Mouse (Mus musculus) CH12.LX (cell line): ENCODE data around the gene Fau.

Experiments
- CHD1 ChIP-seq: IDR thresholded peaks from 2 replicates; pipeline ENCODE4 v1.6.1; 2012; ENCODE audit warnings: low read depth, low read length, improper control_type of control experiment, inconsistent platforms
- CHD2 ChIP-seq: IDR thresholded peaks from 2 replicates; pipeline ENCODE4 v1.6.1; 2011; ENCODE audit warnings: low read length, improper control_type of control experiment
- CTCF ChIP-seq, 2 experiments: IDR thresholded peaks in 1 of 2; conservative IDR thresholded peaks in 1 of 2; 2 replicates each; pipeline ENCODE4 v1.5.1; 2011 to 2012; ENCODE audit warnings: low read depth in 2 of 2, low read length in 2 of 2, improper control_type of control experiment in 1 of 2, inconsistent platforms in 1 of 2, mild to moderate bottlenecking in 1 of 2, moderate library complexity in 1 of 2
- JUND ChIP-seq: conservative IDR thresholded peaks from 2 replicates; pipeline ENCODE4 v1.6.1; 2011; ENCODE audit warnings: low read depth, low read length, improper control_type of control experiment
- MAX ChIP-seq: IDR thresholded peaks from 2 replicates; pipeline ENCODE4 v1.6.1; 2011; ENCODE audit warnings: low read length, improper control_type of control experiment
- MEF2A ChIP-seq: IDR thresholded peaks from 2 replicates; pipeline ENCODE4 v1.6.1; 2014; ENCODE audit warnings: low read depth, mild to moderate bottlenecking, inconsistent platforms, low read length, improper control_type of control experiment, borderline replicate concordance
- POLR2A ChIP-seq: IDR thresholded peaks from 2 replicates; pipeline ENCODE4 v1.6.1; 2011; ENCODE audit warnings: low read depth, mild to moderate bottlenecking, improper control_type of control experiment, low read length
- USF1 ChIP-seq: IDR thresholded peaks from 2 replicates; pipeline ENCODE4 v1.6.1; 2014; ENCODE audit warnings: low read depth, mild to moderate bottlenecking, inconsistent platforms, low read length, improper control_type of control experiment
- ZC3H11A ChIP-seq: IDR thresholded peaks from 2 replicates; pipeline ENCODE4 v1.6.1; 2012; ENCODE audit warnings: low read depth, mild to moderate bottlenecking, inconsistent platforms, low read length, improper control_type of control experiment
- ZMIZ1 ChIP-seq: IDR thresholded peaks from 2 replicates; pipeline ENCODE4 v1.6.1; 2012; ENCODE audit warnings: low read depth, mild to moderate bottlenecking, inconsistent platforms, low read length, improper control_type of control experiment

DNA sequence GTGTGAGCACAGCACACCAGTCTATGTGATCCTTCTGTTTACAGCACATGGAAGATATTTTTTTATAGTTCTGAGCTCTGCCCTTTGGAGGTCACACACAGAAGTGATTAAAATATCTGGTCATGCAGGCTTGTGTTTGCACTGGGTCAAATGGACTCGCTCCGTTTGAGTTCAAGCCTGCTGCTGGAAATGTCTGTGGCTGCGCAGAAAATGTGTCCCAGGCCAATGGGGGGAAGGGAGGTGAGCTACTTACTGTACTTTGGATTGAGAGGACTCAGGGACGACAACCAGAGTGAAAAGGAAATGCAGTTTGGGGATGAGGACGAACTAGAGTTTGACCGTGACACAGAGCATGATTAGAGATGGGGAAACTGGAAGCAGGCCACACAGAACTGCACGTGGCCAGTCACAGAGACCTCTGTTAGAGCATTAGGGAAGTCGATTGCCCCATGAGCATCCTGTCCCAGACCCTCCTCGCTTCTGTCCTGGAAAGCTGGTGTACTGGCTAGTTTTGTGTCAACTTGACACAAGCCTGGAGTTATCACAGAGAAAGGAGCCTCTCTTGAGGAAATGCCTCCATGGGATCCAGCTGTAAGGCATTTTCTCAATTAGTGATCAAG is 21.6 kb upstream of the Fau start:
- TF ChIP-seq CHD2 (no peak), MEF2A (no peak), CTCF (conservative IDR thresholded peaks at IDR 0.05 in 1 of 2, IDR thresholded peaks at IDR 0.05 in 1 of 2; ENCODE audit: low read depth in 2 of 2, low read length in 2 of 2) (no peak), ZMIZ1 (no peak), POLR2A (no peak), MAX (no peak), USF1 (no peak), CHD1 (no peak), JUND (no peak), ZC3H11A (no peak)
